Mouse (Mus musculus): ENCODE measurements at regions not wholly inside any gene's neighbourhood (a gene's known extent, or its start where the extent isn't known, plus 50 kb on each side); places are given as distances from the start of the nearest gene placed in this dataset.
"Not testable (repeated sequence)": the region's sequence is repeated elsewhere in the genome, so short reads cannot be mapped to it uniquely, and the experiment has no call there.

DNA sequence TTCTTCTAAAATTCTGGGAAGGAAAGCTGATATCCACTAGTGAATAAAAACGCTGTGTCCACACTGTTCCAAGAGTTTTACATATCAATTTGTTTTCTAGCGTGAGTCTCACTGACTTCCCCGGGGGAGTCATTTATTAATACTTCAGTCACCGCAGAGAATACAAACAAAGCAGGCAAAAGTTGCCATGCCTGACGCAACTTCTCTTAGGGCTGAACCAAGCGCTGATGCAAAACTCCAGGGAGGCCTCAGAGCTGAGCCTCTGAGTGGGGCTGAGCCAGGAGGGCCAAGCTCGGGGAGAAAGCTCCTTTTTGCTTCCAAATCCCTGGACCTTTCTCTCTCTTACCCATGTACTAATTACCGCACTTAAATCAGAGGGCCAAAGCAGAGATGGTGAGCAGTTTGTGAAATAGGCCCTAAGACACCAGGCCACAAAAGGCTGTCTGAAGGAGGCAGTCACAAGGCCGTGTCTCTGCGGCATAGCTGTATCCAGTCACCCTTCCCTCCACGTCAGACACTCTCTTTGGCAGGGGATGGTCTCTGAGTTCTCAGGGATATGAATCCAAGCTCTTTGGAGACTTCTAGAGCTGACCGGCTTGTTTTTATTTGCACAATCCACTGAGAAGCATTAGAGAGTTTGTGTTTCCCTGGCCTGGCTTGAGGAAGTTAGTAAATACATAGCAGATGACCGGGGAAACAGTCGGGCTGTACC lies 260.2 kb upstream of the Jarid2 start:
- Histone ChIP-seq H3K4me1 (peaks cover 33% of the 10 kb centered on the region), H3K27ac (peak overlapping the region; percentile 56), H3K36me3 (replicated peaks) (no peaks in the 10 kb centered on the region), H3K27me3 (ENCODE audit: poor library complexity, severe bottlenecking) (0 out of 2 replicates have a peak, but pooled peaks cover 4% of the 10 kb centered on the region), H3K9me3 (no peaks in the 10 kb centered on the region), H3K4me3 (no peak overlapping the region)
- 81% methylated on average over 14 of the region's 14 CpGs for WGBS
- no peak for DNase-seq (ENCODE audit: extremely low spot score, low spot score)

DNA sequence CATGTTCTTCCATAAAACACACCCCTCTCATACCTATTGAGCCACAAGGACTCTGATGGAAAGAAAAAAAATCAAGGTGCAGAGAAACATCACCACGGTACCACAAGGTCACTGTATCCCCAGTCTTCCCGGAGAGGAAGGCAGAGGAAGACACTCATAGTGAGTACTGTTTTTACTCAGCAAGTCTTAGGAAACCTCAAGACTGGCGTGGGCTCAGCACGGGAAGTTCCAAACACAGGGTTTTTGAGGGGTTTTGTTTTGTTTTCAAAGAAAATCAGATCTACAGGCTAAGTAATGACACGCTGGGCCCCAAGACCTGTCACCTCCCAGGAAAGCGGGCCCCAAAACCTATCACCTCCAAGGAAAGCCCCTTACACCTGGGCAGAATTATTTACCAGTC lies 259.6 kb upstream of the Jarid2 start:
- H3K27me3 ChIP-seq (ENCODE audit: poor library complexity, severe bottlenecking): peaks cover 9% of the 10 kb centered on the region
- WGBS: 83% methylated on average over 6 of the region's 6 CpGs
- no peaks in the 10 kb centered on the region for H3K36me3 ChIP-seq (replicated peaks)
- H3K9me3 ChIP-seq: no peaks in the 10 kb centered on the region
- H3K4me3 ChIP-seq: no peak overlapping the region
- no peak for DNase-seq (ENCODE audit: extremely low spot score, low spot score)
- peaks cover 39% of the 10 kb centered on the region for H3K4me1 ChIP-seq
- H3K27ac ChIP-seq: 0 out of 2 replicates have a peak overlapping the region, but pooled peaks have one; percentile 56

DNA sequence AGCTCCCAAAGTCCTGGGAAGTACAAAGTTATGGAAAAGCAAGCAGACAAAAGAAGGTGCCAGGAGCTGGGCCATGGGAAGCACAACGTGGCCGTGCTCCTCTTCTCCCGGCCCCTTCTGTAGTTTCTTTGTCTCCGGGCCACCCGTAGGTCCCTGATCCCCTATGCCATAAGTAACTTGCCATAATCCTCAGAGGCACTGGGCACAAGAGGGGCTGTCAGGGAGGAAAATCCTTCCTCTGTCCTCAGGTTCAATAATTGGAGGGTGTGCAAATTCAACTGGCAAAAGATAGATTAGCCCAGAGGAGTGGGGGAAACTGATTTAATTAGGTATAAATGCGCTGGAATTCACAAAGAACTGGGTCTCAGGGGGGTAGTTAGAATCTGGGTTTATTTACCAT lies 256.1 kb upstream of the Jarid2 start:
- Histone ChIP-seq H3K27ac (peak overlapping the region; percentile 85), H3K36me3 (replicated peaks) (no peaks in the 10 kb centered on the region), H3K27me3 (ENCODE audit: poor library complexity, severe bottlenecking) (peaks cover 26% of the 10 kb centered on the region), H3K4me1 (peaks cover 60% of the 10 kb centered on the region), H3K9me3 (no peaks in the 10 kb centered on the region), H3K4me3 (peak overlapping the region; percentile 22; the same call in 1 of the 2 replicates)
- DNase-seq (ENCODE audit: extremely low spot score, low spot score): peak; percentile 43
- WGBS: 6% methylated on average over 6 of the region's 6 CpGs

- 62% methylated on average over 8 of the region's 8 CpGs for WGBS
- no peak for DNase-seq (ENCODE audit: extremely low spot score, low spot score)
- no peaks in the 10 kb centered on the region for H3K9me3 ChIP-seq
- H3K4me1 ChIP-seq: peaks cover 49% of the 10 kb centered on the region
- H3K4me3 ChIP-seq: no peak overlapping the region
- H3K27ac ChIP-seq: peak overlapping the region; percentile 71
- no peaks in the 10 kb centered on the region for H3K36me3 ChIP-seq (replicated peaks)
- H3K27me3 ChIP-seq (ENCODE audit: poor library complexity, severe bottlenecking): peaks cover 25% of the 10 kb centered on the region
Measured at GRCm38 (mm10) chr13:44476901-44477300, 252.4 kb upstream of the Jarid2 start.

DNA sequence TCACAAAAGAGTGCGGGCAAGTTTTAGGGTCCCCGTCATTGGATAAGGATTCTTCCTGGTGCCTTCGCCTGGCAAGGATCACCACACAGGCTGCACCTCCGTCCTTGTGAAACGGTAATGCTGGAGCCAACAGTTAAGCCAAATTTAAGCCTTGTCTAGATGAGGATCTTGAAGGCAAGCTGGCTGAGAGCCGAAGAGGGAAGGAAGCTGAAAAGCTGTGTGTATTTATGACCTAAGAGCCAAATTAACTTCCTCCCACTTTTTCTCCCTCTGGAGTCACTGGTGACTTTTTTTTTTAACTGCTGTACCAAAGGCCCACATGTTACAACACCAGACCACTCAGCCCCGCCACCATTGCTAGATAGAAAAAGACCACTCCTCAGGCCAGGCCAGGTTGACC lies 249.1 kb upstream of the Jarid2 start:
- no peaks in the 10 kb centered on the region for H3K9me3 ChIP-seq
- no peak overlapping the region for H3K4me3 ChIP-seq
- peaks cover 29% of the 10 kb centered on the region for H3K27me3 ChIP-seq (ENCODE audit: poor library complexity, severe bottlenecking)
- DNase-seq (ENCODE audit: extremely low spot score, low spot score): no peak
- H3K36me3 ChIP-seq (replicated peaks): no peaks in the 10 kb centered on the region
- H3K4me1 ChIP-seq: peaks cover 29% of the 10 kb centered on the region
- H3K27ac ChIP-seq: no peak overlapping the region
- 92% methylated on average over 7 of the region's 7 CpGs for WGBS

- Histone ChIP-seq H3K4me3 (no peak overlapping the region), H3K4me1 (peaks cover 11% of the 10 kb centered on the region; the same call in 1 of the 2 replicates), H3K36me3 (replicated peaks) (no peaks in the 10 kb centered on the region), H3K27ac (no peak overlapping the region), H3K27me3 (ENCODE audit: poor library complexity, severe bottlenecking) (peaks cover 22% of the 10 kb centered on the region), H3K9me3 (no peaks in the 10 kb centered on the region)
- DNase-seq (ENCODE audit: extremely low spot score, low spot score): no peak
- 94% methylated on average over 7 of the region's 7 CpGs for WGBS
Measured at GRCm38 (mm10) chr13:44482661-44483060, 246.6 kb upstream of the Jarid2 start.

- Histone ChIP-seq H3K4me3 (no peak overlapping the region), H3K36me3 (replicated peaks) (no peaks in the 10 kb centered on the region), H3K27ac (peak overlapping the region; percentile 40), H3K9me3 (no peaks in the 10 kb centered on the region), H3K4me1 (peaks cover 11% of the 10 kb centered on the region; the same call in 1 of the 2 replicates), H3K27me3 (ENCODE audit: poor library complexity, severe bottlenecking) (peaks cover 16% of the 10 kb centered on the region)
- WGBS: 82% methylated on average over 14 of the region's 14 CpGs
- DNase-seq (ENCODE audit: extremely low spot score, low spot score): no peak
Measured at GRCm38 (mm10) chr13:44484582-44485329, 244.5 kb upstream of the Jarid2 start.

GRCm38 (mm10) chr13:44490935-44491465 lies 238.3 kb upstream of the Jarid2 start:
- Histone ChIP-seq H3K4me1 (peaks cover 15% of the 10 kb centered on the region), H3K4me3 (no peak overlapping the region), H3K27ac (no peak overlapping the region), H3K27me3 (ENCODE audit: poor library complexity, severe bottlenecking) (no peaks in the 10 kb centered on the region; the same call in 1 of the 2 replicates), H3K36me3 (replicated peaks) (no peaks in the 10 kb centered on the region), H3K9me3 (no peaks in the 10 kb centered on the region)
- 87% methylated on average over 4 of the region's 4 CpGs for WGBS
- no peak for DNase-seq (ENCODE audit: extremely low spot score, low spot score)

DNA sequence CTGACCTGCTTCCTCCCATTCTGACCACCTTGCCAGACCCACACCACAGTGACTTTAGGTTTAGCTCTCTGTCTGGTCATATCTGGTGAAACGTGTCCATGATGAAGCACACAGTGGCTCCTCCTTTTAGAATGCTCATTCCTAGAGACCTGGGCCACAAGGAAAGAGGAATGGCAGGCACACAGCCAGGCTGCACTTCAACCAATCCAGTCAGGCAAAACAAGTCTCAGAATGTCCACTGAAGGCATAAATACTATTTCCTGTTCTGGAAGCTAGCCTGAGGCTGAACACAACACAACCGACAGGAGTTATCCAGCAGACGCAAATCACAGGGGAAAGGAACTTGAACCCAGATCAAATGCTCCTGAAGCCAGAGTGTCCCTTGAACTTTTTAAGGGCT lies 235.4 kb upstream of the Jarid2 start:
- no peak for DNase-seq (ENCODE audit: extremely low spot score, low spot score)
- no peaks in the 10 kb centered on the region for H3K9me3 ChIP-seq
- WGBS: 70% methylated on average over 3 of the region's 3 CpGs
- H3K4me1 ChIP-seq: peaks cover 25% of the 10 kb centered on the region
- no peak overlapping the region for H3K4me3 ChIP-seq
- no peaks in the 10 kb centered on the region for H3K36me3 ChIP-seq (replicated peaks)
- H3K27me3 ChIP-seq (ENCODE audit: poor library complexity, severe bottlenecking): no peaks in the 10 kb centered on the region; the same call in 1 of the 2 replicates
- peak overlapping the region; percentile 44; the same call in 1 of the 2 replicates for H3K27ac ChIP-seq

DNA sequence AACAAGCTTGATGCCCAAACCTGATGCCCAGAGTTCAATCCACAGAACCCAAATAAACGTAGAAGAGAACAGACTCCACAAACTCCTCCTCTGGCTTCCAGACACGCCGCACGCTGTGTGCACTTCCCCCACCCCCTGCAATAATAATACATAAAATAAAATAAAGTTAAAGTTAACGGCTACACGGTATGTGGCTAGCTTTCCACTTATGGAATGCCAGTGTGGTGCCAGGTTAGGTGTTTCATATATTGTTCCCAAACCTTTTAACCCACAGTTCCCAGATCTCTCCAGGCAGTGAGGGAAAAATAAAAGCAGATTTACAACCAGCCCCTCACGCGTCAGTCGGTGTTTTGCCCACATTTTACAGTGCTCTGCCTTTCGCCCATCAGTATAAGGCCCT lies 233.8 kb upstream of the Jarid2 start:
- Histone ChIP-seq H3K4me3 (no peak overlapping the region), H3K27me3 (ENCODE audit: poor library complexity, severe bottlenecking) (no peaks in the 10 kb centered on the region; the same call in 1 of the 2 replicates), H3K9me3 (no peaks in the 10 kb centered on the region), H3K4me1 (peaks cover 25% of the 10 kb centered on the region), H3K27ac (0 out of 2 replicates have a peak overlapping the region, but pooled peaks have one; percentile 15), H3K36me3 (replicated peaks) (no peaks in the 10 kb centered on the region)
- 90% methylated on average over 10 of the region's 10 CpGs for WGBS
- no peak for DNase-seq (ENCODE audit: extremely low spot score, low spot score)

- no peaks in the 10 kb centered on the region; the same call in 1 of the 2 replicates for H3K27me3 ChIP-seq (ENCODE audit: poor library complexity, severe bottlenecking)
- WGBS: 65% methylated on average over 9 of the region's 9 CpGs
- peaks cover 26% of the 10 kb centered on the region for H3K4me1 ChIP-seq
- H3K4me3 ChIP-seq: no peak overlapping the region
- H3K9me3 ChIP-seq: no peaks in the 10 kb centered on the region
- H3K36me3 ChIP-seq (replicated peaks): no peaks in the 10 kb centered on the region
- no peak overlapping the region for H3K27ac ChIP-seq
- no peak for DNase-seq (ENCODE audit: extremely low spot score, low spot score)
Measured at GRCm38 (mm10) chr13:44496596-44496995, 232.7 kb upstream of the Jarid2 start.

DNA sequence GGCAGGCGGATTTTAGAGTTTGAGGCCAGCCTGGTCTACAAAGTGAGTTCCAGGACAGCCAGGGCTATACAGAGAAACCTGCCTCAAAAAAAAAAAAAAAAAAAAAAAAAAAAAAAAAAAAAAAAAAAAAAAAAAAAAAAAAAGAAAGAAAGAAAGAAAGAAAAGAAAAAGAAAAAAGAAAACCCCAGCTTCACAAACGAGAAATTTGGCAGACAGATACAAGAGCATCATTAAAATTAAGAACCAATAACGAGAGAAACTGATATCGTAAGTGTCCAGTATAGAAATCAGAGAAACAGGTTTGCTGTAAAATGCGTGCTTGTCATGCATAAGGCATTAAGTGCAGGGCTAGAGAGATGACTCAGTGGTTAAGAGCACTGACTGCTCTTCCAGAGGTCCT lies 228.4 kb upstream of the Jarid2 start:
- peaks cover 30% of the 10 kb centered on the region for H3K4me1 ChIP-seq
- H3K27ac ChIP-seq; H3K27me3 ChIP-seq (ENCODE audit: poor library complexity, severe bottlenecking); DNase-seq (ENCODE audit: extremely low spot score, low spot score); H3K4me3 ChIP-seq; H3K36me3 ChIP-seq (replicated peaks); H3K9me3 ChIP-seq: not testable (repeated sequence)
- WGBS: 91% methylated on average over 5 of the region's 5 CpGs
